Mouse (Mus musculus) olfactory bulb, adult 2 months (tissue): ENCODE results near the gene Hpd. TPM values are rescaled to one million over a fixed set of nuclear protein-coding genes. Genes with fewer than 3 reads are reported as not detected.

Experiments
- H3K27ac ChIP-seq: fragments of 200-500 bp; 2 replicates; pipeline ENCODE4 v1.5.1; 2012; ENCODE audit warnings: low read depth, low read length; ENCODE audit not compliant: insufficient read depth
- H3K4me1 ChIP-seq: fragments of 200-500 bp; 2 replicates; pipeline ENCODE4 v1.6.1; 2012; ENCODE audit warnings: low read length; ENCODE audit not compliant: control insufficient read depth, insufficient read depth
- H3K4me3 ChIP-seq: fragments of 200-500 bp; 2 replicates; pipeline ENCODE4 v1.5.1; 2012; ENCODE audit warnings: mild to moderate bottlenecking, low read depth, low read length, moderate library complexity; ENCODE audit not compliant: insufficient read depth
- CTCF ChIP-seq: fragments of 200-500 bp; IDR thresholded peaks from 2 replicates; pipeline ENCODE4 v1.5.1; 2012; ENCODE audit warnings: low read depth, mild to moderate bottlenecking, low read length, moderate library complexity; ENCODE audit not compliant: insufficient read depth
- POLR2A ChIP-seq: fragments of 200-500 bp; IDR thresholded peaks from 2 replicates; pipeline ENCODE4 v1.6.1; 2012; ENCODE audit warnings: mild to moderate bottlenecking, low read depth, low read length, moderate library complexity; ENCODE audit not compliant: insufficient read depth
- WGBS: fragments of 180-500 bp; shearing (Covaris S2); methylation state at CpG from one replicate; pipeline ENCODE4 v1.1.7; 2018; 5-methylcytosine and 5-hydroxymethylcytosine counted together
- polyA plus RNA-seq: library from polyadenylated mRNA; stranded (reverse); fragments of >200 nt; gene quantifications from 2 replicates; pipeline ENCODE4 v1.2.4, GENCODE M21; 2012; ENCODE audit warnings: low replicate concordance; ENCODE audit not compliant: missing spikeins, insufficient read depth, insufficient read length

Gene Hpd
- polyA plus RNA-seq, 1 experiment = not detected

- 57% methylated on average over 5 of the region's 5 CpGs for WGBS
- Histone ChIP-seq H3K4me3 (no peak overlapping the region), H3K4me1 (peaks cover 18% of the 10 kb centered on the region), H3K27ac (no peak overlapping the region)
- no peak for TF ChIP-seq CTCF
Measured at GRCm38 (mm10) chr5:123167591-123167990, 14.9 kb downstream of the Hpd start.

- H3K4me1 ChIP-seq = peaks cover 16% of the 10 kb centered on the region
- H3K27ac ChIP-seq = no peak overlapping the region
- no peak overlapping the region for H3K4me3 ChIP-seq
- 87% methylated on average over 10 of the region's 10 CpGs for WGBS
- no peak for TF ChIP-seq POLR2A
- TF ChIP-seq CTCF = no peak
Measured at GRCm38 (mm10) chr5:123166437-123166836, 16.1 kb downstream of the Hpd start.

GRCm38 (mm10) chr5:123162942-123163341 is 19.6 kb downstream of the Hpd start:
- Histone ChIP-seq H3K27ac (no peak overlapping the region), H3K4me3 (no peak overlapping the region), H3K4me1 (peaks cover 6% of the 10 kb centered on the region; the same call in 1 of the 2 replicates)
- no peak for TF ChIP-seq POLR2A
- TF ChIP-seq CTCF = no peak
- 81% methylated on average over 9 of the region's 9 CpGs for WGBS

GRCm38 (mm10) chr5:123160341-123160740 is 22.2 kb downstream of the Hpd start:
- Histone ChIP-seq H3K4me3 (no peak overlapping the region), H3K27ac (no peak overlapping the region), H3K4me1 (peaks cover 6% of the 10 kb centered on the region; the same call in 1 of the 2 replicates)
- 91% methylated on average over 15 of the region's 15 CpGs for WGBS
- no peak for TF ChIP-seq POLR2A
- no peak for TF ChIP-seq CTCF

GRCm38 (mm10) chr5:123159866-123160265 is 22.7 kb downstream of the Hpd start:
- 91% methylated on average over 15 of the region's 15 CpGs for WGBS
- peaks cover 6% of the 10 kb centered on the region; the same call in 1 of the 2 replicates for H3K4me1 ChIP-seq
- no peak for TF ChIP-seq CTCF
- TF ChIP-seq POLR2A = no peak
- no peak overlapping the region for H3K4me3 ChIP-seq
- no peak overlapping the region for H3K27ac ChIP-seq

GRCm38 (mm10) chr5:123159446-123159845 is 23.1 kb downstream of the Hpd start:
- Histone ChIP-seq H3K4me1 (peaks cover 6% of the 10 kb centered on the region; the same call in 1 of the 2 replicates), H3K27ac (no peak overlapping the region), H3K4me3 (no peak overlapping the region)
- WGBS = 90% methylated on average over 4 of the region's 4 CpGs
- TF ChIP-seq POLR2A (no peak), CTCF (no peak)

GRCm38 (mm10) chr5:123157972-123158371 is 24.6 kb downstream of the Hpd start:
- H3K4me3 ChIP-seq = no peak overlapping the region
- peaks cover 6% of the 10 kb centered on the region; the same call in 1 of the 2 replicates for H3K4me1 ChIP-seq
- WGBS = 72% methylated on average over 4 of the region's 4 CpGs
- TF ChIP-seq CTCF = no peak
- no peak for TF ChIP-seq POLR2A
- no peak overlapping the region for H3K27ac ChIP-seq

GRCm38 (mm10) chr5:123156763-123157162 is 25.8 kb downstream of the Hpd start:
- TF ChIP-seq POLR2A = no peak
- TF ChIP-seq CTCF = peak; percentile 68; the same call in 1 of the 2 replicates
- H3K27ac ChIP-seq = no peak overlapping the region
- no peak overlapping the region for H3K4me3 ChIP-seq
- whole genome bisulfite sequencing = 85% methylated on average over 12 of the region's 12 CpGs
- peaks cover 7% of the 10 kb centered on the region for H3K4me1 ChIP-seq

- Histone ChIP-seq H3K4me3 (no peak overlapping the region), H3K27ac (no peak overlapping the region), H3K4me1 (peaks cover 16% of the 10 kb centered on the region)
- 41% methylated on average over 7 of the region's 7 CpGs for WGBS
- TF ChIP-seq CTCF (no peak), POLR2A (no peak)
Measured at GRCm38 (mm10) chr5:123155425-123155824, 27.1 kb downstream of the Hpd start.

GRCm38 (mm10) chr5:123152901-123153300 is 29.6 kb downstream of the Hpd start:
- TF ChIP-seq POLR2A (no peak), CTCF (no peak)
- peaks cover 36% of the 10 kb centered on the region for H3K4me1 ChIP-seq
- H3K4me3 ChIP-seq = no peak overlapping the region
- 70% methylated on average over 1 of the region's 1 CpGs for WGBS
- H3K27ac ChIP-seq = no peak overlapping the region
